Mouse (Mus musculus): ENCODE data around the gene Ciz1. TPM values are rescaled to one million over a fixed set of nuclear protein-coding genes. Genes with fewer than 3 reads are reported as not detected.

Gene Ciz1
- polyA plus RNA-seq, 1 experiment from 2014 or later, result 57.7 TPM

- 2% methylated on average over 27 of the region's 27 CpGs for WGBS
- peak overlapping the region; percentile 67 for H3K4me3 ChIP-seq
- H3K36me3 ChIP-seq (replicated peaks), result peaks cover 38% of the 10 kb centered on the region
- peaks cover 17% of the 10 kb centered on the region for H3K4me1 ChIP-seq
- peaks cover 43% of the 10 kb centered on the region for H3K27me3 ChIP-seq (ENCODE audit: poor library complexity, severe bottlenecking)
- DNase-seq (ENCODE audit: extremely low spot score, low spot score), result no peak
- no peaks in the 10 kb centered on the region for H3K9me3 ChIP-seq
- peak overlapping the region; percentile 58 for H3K27ac ChIP-seq
Measured at GRCm38 (mm10) chr2:32381141-32381774, 29.1 kb downstream of the Ciz1 start.

- H3K36me3 ChIP-seq (replicated peaks), result peaks cover 33% of the 10 kb centered on the region
- under 1% methylated on average over 47 of the region's 47 CpGs for WGBS
- peak within 1 kb of the TSS; percentile 67 for H3K4me3 ChIP-seq
- H3K27ac ChIP-seq, result peak within 1 kb of the TSS; percentile 58
- H3K27me3 ChIP-seq (ENCODE audit: poor library complexity, severe bottlenecking), result peaks cover 43% of the 10 kb centered on the region
- H3K9me3 ChIP-seq, result no peaks in the 10 kb centered on the region
- H3K4me1 ChIP-seq, result peaks cover 17% of the 10 kb centered on the region
- DNase-seq (ENCODE audit: extremely low spot score, low spot score), result peak; percentile 93
Measured at GRCm38 (mm10) chr2:32381775-32382223, 29.7 kb downstream of the Ciz1 start, which contains the start of gene 1110008P14Rik. Gene 1110008P14Rik (minus strand): TSS chr2:32381938.

GRCm38 (mm10) chr2:32382689-32383088 is 30.6 kb downstream of the Ciz1 start:
- Histone ChIP-seq H3K27ac (no peak overlapping the region), H3K9me3 (no peaks in the 10 kb centered on the region), H3K27me3 (ENCODE audit: poor library complexity, severe bottlenecking) (peaks cover 51% of the 10 kb centered on the region), H3K36me3 (replicated peaks) (peaks cover 24% of the 10 kb centered on the region), H3K4me3 (peak overlapping the region; percentile 67; the same call in 1 of the 2 replicates), H3K4me1 (peaks cover 17% of the 10 kb centered on the region)
- no peak for DNase-seq (ENCODE audit: extremely low spot score, low spot score)
- WGBS, result 88% methylated on average over 2 of the region's 2 CpGs

- WGBS, result 64% methylated on average over 5 of the region's 5 CpGs
- Histone ChIP-seq H3K27ac (no peak within 1 kb of the TSS), H3K27me3 (ENCODE audit: poor library complexity, severe bottlenecking) (peaks cover 27% of the 10 kb centered on the region), H3K4me1 (peaks cover 8% of the 10 kb centered on the region; the same call in 1 of the 2 replicates), H3K36me3 (replicated peaks) (no peaks in the 10 kb centered on the region), H3K9me3 (no peaks in the 10 kb centered on the region; the same call in 1 of the 2 replicates), H3K4me3 (no peak within 1 kb of the TSS)
- no peak for DNase-seq (ENCODE audit: extremely low spot score, low spot score)
Measured at GRCm38 (mm10) chr2:32387706-32388490, 35.8 kb downstream of the Ciz1 start, which contains the start of gene Lcn2. Gene Lcn2 (minus strand): TSS chr2:32388252.

GRCm38 (mm10) chr2:32389157-32389556 is 37.0 kb downstream of the Ciz1 start:
- H3K36me3 ChIP-seq (replicated peaks), result no peaks in the 10 kb centered on the region
- peaks cover 14% of the 10 kb centered on the region; the same call in 1 of the 2 replicates for H3K27me3 ChIP-seq (ENCODE audit: poor library complexity, severe bottlenecking)
- H3K27ac ChIP-seq, result no peak overlapping the region
- H3K9me3 ChIP-seq, result peaks cover 4% of the 10 kb centered on the region
- WGBS, result 77% methylated on average over 2 of the region's 2 CpGs
- no peak overlapping the region for H3K4me3 ChIP-seq
- no peak for DNase-seq (ENCODE audit: extremely low spot score, low spot score)
- H3K4me1 ChIP-seq, result peaks cover 8% of the 10 kb centered on the region; the same call in 1 of the 2 replicates

- Histone ChIP-seq H3K27me3 (ENCODE audit: poor library complexity, severe bottlenecking) (0 out of 2 replicates have a peak, but pooled peaks cover 9% of the 10 kb centered on the region), H3K4me3 (no peak overlapping the region), H3K4me1 (peaks cover 18% of the 10 kb centered on the region), H3K27ac (no peak overlapping the region), H3K9me3 (peaks cover 4% of the 10 kb centered on the region), H3K36me3 (replicated peaks) (no peaks in the 10 kb centered on the region)
- no peak for DNase-seq (ENCODE audit: extremely low spot score, low spot score)
- WGBS, result 71% methylated on average over 8 of the region's 8 CpGs
Measured at GRCm38 (mm10) chr2:32390871-32391270, 38.7 kb downstream of the Ciz1 start.

GRCm38 (mm10) chr2:32392063-32392462 is 39.9 kb downstream of the Ciz1 start:
- H3K4me1 ChIP-seq, result peaks cover 28% of the 10 kb centered on the region
- no peak overlapping the region for H3K4me3 ChIP-seq
- H3K27ac ChIP-seq, result no peak overlapping the region
- 0 out of 2 replicates have a peak, but pooled peaks cover 8% of the 10 kb centered on the region for H3K27me3 ChIP-seq (ENCODE audit: poor library complexity, severe bottlenecking)
- WGBS, result 88% methylated on average over 5 of the region's 5 CpGs
- DNase-seq (ENCODE audit: extremely low spot score, low spot score), result no peak
- no peaks in the 10 kb centered on the region for H3K36me3 ChIP-seq (replicated peaks)
- peaks cover 4% of the 10 kb centered on the region for H3K9me3 ChIP-seq

GRCm38 (mm10) chr2:32394973-32395372 is 42.8 kb downstream of the Ciz1 start:
- Histone ChIP-seq H3K27me3 (ENCODE audit: poor library complexity, severe bottlenecking) (no peaks in the 10 kb centered on the region), H3K4me1 (peaks cover 36% of the 10 kb centered on the region), H3K36me3 (replicated peaks) (peaks cover 17% of the 10 kb centered on the region), H3K9me3 (peaks cover 4% of the 10 kb centered on the region; the same call in 1 of the 2 replicates), H3K4me3 (peak overlapping the region; percentile 80), H3K27ac (peak overlapping the region; percentile 90)
- WGBS, result 7% methylated on average over 8 of the region's 8 CpGs
- DNase-seq (ENCODE audit: extremely low spot score, low spot score), result no peak

GRCm38 (mm10) chr2:32395484-32395945 is 43.4 kb downstream of the Ciz1 start, which contains the start of gene Ptges2:
Gene Ptges2 (plus strand): TSS chr2:32395896.
- Histone ChIP-seq H3K27me3 (ENCODE audit: poor library complexity, severe bottlenecking) (no peaks in the 10 kb centered on the region), H3K4me1 (peaks cover 36% of the 10 kb centered on the region), H3K36me3 (replicated peaks) (peaks cover 23% of the 10 kb centered on the region), H3K9me3 (peaks cover 4% of the 10 kb centered on the region; the same call in 1 of the 2 replicates), H3K27ac (peak within 1 kb of the TSS; percentile 90), H3K4me3 (peak within 1 kb of the TSS; percentile 80)
- WGBS, result under 1% methylated on average over 31 of the region's 31 CpGs
- peak; percentile 91 for DNase-seq (ENCODE audit: extremely low spot score, low spot score)

GRCm38 (mm10) chr2:32395946-32396621 is 44.0 kb downstream of the Ciz1 start:
- Histone ChIP-seq H3K36me3 (replicated peaks) (peaks cover 28% of the 10 kb centered on the region), H3K27me3 (ENCODE audit: poor library complexity, severe bottlenecking) (no peaks in the 10 kb centered on the region), H3K27ac (peak overlapping the region; percentile 90), H3K9me3 (peaks cover 4% of the 10 kb centered on the region; the same call in 1 of the 2 replicates), H3K4me3 (peak overlapping the region; percentile 80), H3K4me1 (peaks cover 33% of the 10 kb centered on the region)
- under 1% methylated on average over 59 of the region's 59 CpGs for WGBS
- DNase-seq (ENCODE audit: extremely low spot score, low spot score), result peak; percentile 90

- DNase-seq (ENCODE audit: extremely low spot score, low spot score), result no peak
- Histone ChIP-seq H3K4me3 (peak overlapping the region; percentile 80), H3K9me3 (peaks cover 4% of the 10 kb centered on the region; the same call in 1 of the 2 replicates), H3K27ac (peak overlapping the region; percentile 90), H3K4me1 (peaks cover 33% of the 10 kb centered on the region), H3K27me3 (ENCODE audit: poor library complexity, severe bottlenecking) (no peaks in the 10 kb centered on the region), H3K36me3 (replicated peaks) (peaks cover 34% of the 10 kb centered on the region)
- WGBS, result under 1% methylated on average over 15 of the region's 15 CpGs
Measured at GRCm38 (mm10) chr2:32396695-32397094, 44.6 kb downstream of the Ciz1 start.

GRCm38 (mm10) chr2:32404663-32405062 is 52.5 kb downstream of the Ciz1 start:
- WGBS, result 16% methylated on average over 2 of the region's 2 CpGs

More at GRCm38 (mm10) chr2:32404663-32405062, 52.5 kb downstream of the Ciz1 start:
- Histone ChIP-seq H3K4me1 (peaks cover 11% of the 10 kb centered on the region), H3K9me3 (no peaks in the 10 kb centered on the region), H3K36me3 (replicated peaks) (peaks cover 33% of the 10 kb centered on the region), H3K4me3 (no peak overlapping the region), H3K27me3 (ENCODE audit: poor library complexity, severe bottlenecking) (no peaks in the 10 kb centered on the region), H3K27ac (no peak overlapping the region)
- peak; percentile 92 for DNase-seq (ENCODE audit: extremely low spot score, low spot score)
